Mouse (Mus musculus) kidney, embryonic 16.5 days (tissue): ENCODE measurements around the gene Fam25c. TPM values are rescaled to one million over a fixed set of nuclear protein-coding genes. Genes with fewer than 3 reads are reported as not detected.
"Not testable (repeated sequence)": the region's sequence is repeated elsewhere in the genome, so short reads cannot be mapped to it uniquely, and the experiment has no call there.

Experiments used
- ATAC-seq: fragments of 200-750 bp; cut with Nextera tagmentation; 2 replicates; pipeline ENCODE4 v1.8.0; 2017; ENCODE audit warnings: moderate TSS enrichment; ENCODE audit not compliant: low FRiP score, low TSS enrichment
- H3K27ac ChIP-seq: fragments of 300-500 bp; sonication (generic); 2 replicates; pipeline ENCODE4 v1.5.1; 2014; ENCODE audit warnings: low read length
- H3K27me3 ChIP-seq: fragments of 300-500 bp; sonication (generic); 2 replicates; pipeline ENCODE4 v1.6.1; 2014; ENCODE audit warnings: low read length, control low read depth, mixed read lengths; ENCODE audit not compliant: insufficient read depth
- H3K36me3 ChIP-seq: fragments of 300-500 bp; sonication (generic); 2 replicates; pipeline ENCODE4 v1.6.1; 2014; ENCODE audit warnings: low read length, control low read depth, mixed read lengths; ENCODE audit not compliant: insufficient read depth
- H3K4me1 ChIP-seq: fragments of 300-500 bp; sonication (generic); 2 replicates; pipeline ENCODE4 v1.6.1; 2014; ENCODE audit warnings: low read length, control low read depth, mixed read lengths; ENCODE audit not compliant: insufficient read depth
- H3K4me2 ChIP-seq: fragments of 300-500 bp; sonication (generic); replicated peaks from 2 replicates; pipeline ENCODE4 v1.6.1; 2014; ENCODE audit warnings: low read depth, low read length
- H3K4me3 ChIP-seq: fragments of 300-500 bp; sonication (generic); 2 replicates; pipeline ENCODE4 v1.5.1; 2014; ENCODE audit warnings: mild to moderate bottlenecking, low read length
- H3K9ac ChIP-seq: fragments of 300-500 bp; sonication (generic); replicated peaks from 2 replicates; pipeline ENCODE4 v1.6.1; 2014; ENCODE audit warnings: low read length
- H3K9me3 ChIP-seq: fragments of 300-500 bp; sonication (generic); 2 replicates; pipeline ENCODE4 v1.6.1; 2016; ENCODE audit warnings: low read length, control low read depth
- WGBS: fragments of 180-500 bp; shearing (Covaris S2); extraction: QIAGEN DNeasy Blood & Tissue Kit; methylation state at CpG from one replicate; pipeline ENCODE4 v1.1.7; 2014; 5-methylcytosine and 5-hydroxymethylcytosine counted together
- polyA plus RNA-seq: library from polyadenylated mRNA; unstranded; fragments of >200 nt; fragmentation: Nextera tagmentation; extraction: Ambion mirVana; gene quantifications from 2 replicates; pipeline ENCODE4 v1.2.1, GENCODE M21; 2015

Fam25c gene
- polyA plus RNA-seq, 1 experiment from 2014 or later: 1.1 TPM

- no peak overlapping the region for H3K4me2 ChIP-seq
- H3K27me3 ChIP-seq: no peaks in the 10 kb centered on the region
- H3K4me3 ChIP-seq: no peak overlapping the region
- H3K36me3 ChIP-seq: no peaks in the 10 kb centered on the region
- ATAC-seq: no peak
- WGBS: 80% methylated on average over 2 of the region's 2 CpGs
- peaks cover 5% of the 10 kb centered on the region; the same call in 1 of the 2 replicates for H3K9me3 ChIP-seq
- H3K9ac ChIP-seq: no peak overlapping the region
- H3K4me1 ChIP-seq: peaks cover 6% of the 10 kb centered on the region
- H3K27ac ChIP-seq: no peak overlapping the region
These were observed 9.9 kb upstream of the Fam25c start for GRCm38 (mm10) chr14:34365147-34365507.

- H3K36me3 ChIP-seq, H3K27me3 ChIP-seq, ATAC-seq, H3K4me1 ChIP-seq, H3K9me3 ChIP-seq, H3K27ac ChIP-seq: not testable (repeated sequence)
- WGBS: 83% methylated on average over 15 of the region's 15 CpGs
- H3K9ac ChIP-seq: peak overlapping the region; percentile 69; the same call in 1 of the 2 replicates
- H3K4me2 ChIP-seq: peak overlapping the region; percentile 83
- H3K4me3 ChIP-seq: peak overlapping the region; percentile 47
These were observed 9.3 kb upstream of the Fam25c start for GRCm38 (mm10) chr14:34364254-34365146.

GRCm38 (mm10) chr14:34363490-34364253 is 8.4 kb upstream of the Fam25c start:
- Histone ChIP-seq H3K9ac (peak overlapping the region; percentile 69), H3K4me3 (peak overlapping the region; percentile 47), H3K36me3 (no peaks in the 10 kb centered on the region), H3K4me1 (peaks cover 6% of the 10 kb centered on the region), H3K9me3 (peaks cover 5% of the 10 kb centered on the region; the same call in 1 of the 2 replicates), H3K27ac (peak overlapping the region; percentile 37; the same call in 1 of the 2 replicates), H3K27me3 (no peaks in the 10 kb centered on the region), H3K4me2 (peak overlapping the region; percentile 83)
- 2% methylated on average over 32 of the region's 32 CpGs for WGBS
- peak; percentile 90 for ATAC-seq

GRCm38 (mm10) chr14:34362726-34363445 is 7.7 kb upstream of the Fam25c start:
- Histone ChIP-seq H3K9ac (peak overlapping the region; percentile 69; the same call in 1 of the 2 replicates), H3K4me3 (peak overlapping the region; percentile 47), H3K27ac (no peak overlapping the region), H3K9me3 (peaks cover 5% of the 10 kb centered on the region; the same call in 1 of the 2 replicates), H3K4me2 (peak overlapping the region; percentile 83), H3K4me1 (peaks cover 6% of the 10 kb centered on the region), H3K36me3 (no peaks in the 10 kb centered on the region), H3K27me3 (no peaks in the 10 kb centered on the region)
- whole genome bisulfite sequencing: 29% methylated on average over 18 of the region's 18 CpGs
- ATAC-seq: peak; percentile 76; the same call in 1 of the 2 replicates

GRCm38 (mm10) chr14:34362135-34362534 is 6.9 kb upstream of the Fam25c start:
- no peak overlapping the region for H3K27ac ChIP-seq
- no peak for ATAC-seq
- 65% methylated on average over 4 of the region's 4 CpGs for WGBS

GRCm38 (mm10) chr14:34360251-34360650 is 5.0 kb upstream of the Fam25c start:
- WGBS: 44% methylated on average over 6 of the region's 6 CpGs
- Histone ChIP-seq H3K4me1 (peaks cover 6% of the 10 kb centered on the region), H3K4me2 (no peak overlapping the region), H3K9ac (no peak overlapping the region), H3K9me3 (peaks cover 4% of the 10 kb centered on the region; the same call in 1 of the 2 replicates), H3K27ac (no peak overlapping the region), H3K36me3 (no peaks in the 10 kb centered on the region), H3K4me3 (no peak overlapping the region), H3K27me3 (no peaks in the 10 kb centered on the region)
- ATAC-seq: no peak

More at GRCm38 (mm10) chr14:34362135-34362534, 6.9 kb upstream of the Fam25c start:
- H3K4me2 ChIP-seq: no peak overlapping the region
- H3K4me3 ChIP-seq: no peak overlapping the region
- H3K27me3 ChIP-seq: no peaks in the 10 kb centered on the region
- no peak overlapping the region for H3K9ac ChIP-seq
- peaks cover 5% of the 10 kb centered on the region; the same call in 1 of the 2 replicates for H3K9me3 ChIP-seq
- H3K36me3 ChIP-seq: no peaks in the 10 kb centered on the region
- H3K4me1 ChIP-seq: peaks cover 6% of the 10 kb centered on the region

GRCm38 (mm10) chr14:34359676-34360244 is 4.5 kb upstream of the Fam25c start:
- Histone ChIP-seq H3K9me3 (no peaks in the 10 kb centered on the region), H3K4me2 (no peak overlapping the region), H3K9ac (no peak overlapping the region), H3K4me3 (no peak overlapping the region), H3K36me3 (no peaks in the 10 kb centered on the region), H3K27me3 (no peaks in the 10 kb centered on the region), H3K4me1 (peaks cover 6% of the 10 kb centered on the region), H3K27ac (no peak overlapping the region)
- 52% methylated on average over 5 of the region's 5 CpGs for WGBS
- no peak for ATAC-seq

- Histone ChIP-seq H3K9ac (no peak overlapping the region), H3K4me3 (no peak overlapping the region), H3K27me3 (no peaks in the 10 kb centered on the region), H3K4me1 (no peaks in the 10 kb centered on the region), H3K4me2 (no peak overlapping the region), H3K36me3 (no peaks in the 10 kb centered on the region), H3K9me3 (no peaks in the 10 kb centered on the region), H3K27ac (no peak overlapping the region)
- 79% methylated on average over 7 of the region's 7 CpGs for WGBS
- ATAC-seq: no peak
These were observed 2.6 kb upstream of the Fam25c start for GRCm38 (mm10) chr14:34357671-34358455.
